Mouse (Mus musculus): ENCODE measurements around the gene Dmbx1.
A peak's percentile ranks its signal among the peaks of the same experiment; 100 is the strongest.

Dmbx1 gene

DNA sequence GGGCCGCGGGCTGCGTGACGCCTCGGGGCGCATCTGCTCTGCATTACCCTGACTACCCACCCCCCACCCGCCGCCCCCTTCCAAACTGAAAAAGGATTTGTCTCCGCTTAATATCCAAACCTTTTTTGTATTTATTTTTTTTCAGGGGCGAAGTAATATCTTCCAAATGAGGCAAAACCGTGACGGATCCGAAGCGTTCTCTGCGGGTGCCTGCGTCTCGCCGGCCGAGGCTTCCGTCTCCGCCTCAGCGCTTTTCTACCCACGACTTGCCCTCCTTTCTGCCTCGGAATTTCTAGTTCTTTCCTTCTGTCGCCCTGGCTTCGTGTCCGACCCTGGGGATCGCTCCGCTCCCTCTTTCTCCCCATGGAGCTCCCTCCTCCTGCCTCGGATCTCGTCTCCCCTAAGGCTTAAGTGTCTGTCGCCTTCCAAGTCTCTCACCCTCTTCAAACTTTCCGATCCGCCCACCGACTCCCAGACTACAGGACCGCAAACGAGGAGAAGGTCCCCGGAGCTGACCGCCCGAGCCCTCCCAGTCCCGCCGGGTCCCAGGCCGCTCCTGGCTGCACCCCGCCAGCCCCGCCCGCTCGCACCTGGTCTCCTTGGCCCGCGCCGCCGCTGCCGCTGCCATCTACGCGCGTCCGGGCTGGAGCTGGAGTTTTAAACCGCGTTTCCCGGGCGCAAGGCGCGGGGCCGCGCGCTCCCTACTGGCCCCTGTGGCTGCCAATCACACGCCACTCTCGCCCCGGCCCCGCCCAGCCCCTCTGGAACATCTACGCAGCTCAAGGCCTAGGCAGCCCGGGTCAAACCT lies at the start of gene Dmbx1:
Gene Dmbx1 (minus strand): TSS at position 632 of the 808 bp plus-strand sequence.
- peak; percentile 48 for DNase-seq

DNA sequence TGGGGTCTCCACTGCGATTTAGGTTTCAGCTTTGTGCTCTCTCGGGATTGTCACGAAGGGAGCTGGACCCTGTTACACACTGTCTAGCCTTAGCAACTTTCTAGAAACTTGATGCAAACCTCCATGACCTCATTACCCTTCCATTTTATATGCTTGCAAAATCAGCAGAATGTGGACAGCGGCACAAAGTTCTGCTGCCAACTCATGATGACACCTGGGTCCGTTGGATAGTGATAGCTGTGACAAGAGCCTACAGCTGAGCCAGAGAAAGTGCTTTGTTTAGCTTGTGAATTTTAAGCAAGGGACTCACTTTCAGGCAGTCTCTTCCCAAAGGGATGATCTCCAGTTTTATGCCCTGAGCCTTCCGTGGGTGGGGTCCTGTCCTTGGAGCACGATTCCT lies 49.7 kb upstream of the Dmbx1 start:
- DNase-seq: no peak

DNA sequence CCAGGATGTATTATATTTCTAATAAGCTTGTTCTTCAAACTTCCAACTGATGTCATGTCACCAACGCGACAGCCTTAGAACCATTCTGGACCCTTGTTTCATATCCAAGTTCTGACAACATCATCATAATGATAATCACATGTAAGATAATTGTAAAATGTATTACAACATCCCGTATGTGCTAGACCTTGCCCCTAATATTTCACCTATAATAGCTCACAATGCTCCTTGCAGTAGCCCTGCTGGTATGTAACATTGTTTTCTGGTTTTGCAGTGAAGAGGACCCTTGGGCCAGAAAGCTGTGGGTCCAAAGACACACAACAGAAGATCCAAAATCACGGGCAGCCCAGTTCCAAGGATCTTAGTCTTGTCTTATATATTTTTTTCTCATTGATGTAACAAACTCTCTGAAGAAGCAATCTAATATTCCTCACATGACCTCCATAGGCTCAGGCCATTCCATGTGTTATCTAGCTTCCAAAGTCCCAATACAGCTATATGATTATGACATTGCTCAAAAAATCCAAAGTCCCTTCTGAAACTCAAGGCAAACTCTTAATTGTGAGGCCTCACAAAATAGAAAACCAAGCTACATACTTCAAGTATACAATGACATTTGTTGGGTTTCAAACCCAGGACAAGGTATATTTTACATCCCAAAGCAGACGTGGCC lies 48.3 kb upstream of the Dmbx1 start:
- no peak for DNase-seq

DNA sequence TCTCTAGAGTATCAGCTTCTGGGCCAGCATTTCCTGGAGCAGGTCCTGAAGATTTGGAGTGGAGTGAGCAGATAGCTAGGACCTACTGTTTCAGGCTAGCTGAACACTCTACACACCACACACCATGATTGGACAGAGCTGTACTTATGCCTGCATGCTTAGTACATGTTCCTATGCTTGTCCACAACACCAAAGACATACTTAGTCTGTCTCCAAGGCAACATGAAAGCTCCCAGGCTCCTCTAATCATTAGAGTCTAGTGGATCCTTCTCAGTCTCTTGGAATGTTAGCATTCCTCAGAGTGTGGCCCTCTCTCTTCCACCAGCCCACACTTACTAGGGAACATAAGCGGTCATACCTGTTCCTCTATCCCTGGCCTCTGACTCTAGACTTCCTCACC lies 47.7 kb upstream of the Dmbx1 start:
- DNase-seq: no peak

DNA sequence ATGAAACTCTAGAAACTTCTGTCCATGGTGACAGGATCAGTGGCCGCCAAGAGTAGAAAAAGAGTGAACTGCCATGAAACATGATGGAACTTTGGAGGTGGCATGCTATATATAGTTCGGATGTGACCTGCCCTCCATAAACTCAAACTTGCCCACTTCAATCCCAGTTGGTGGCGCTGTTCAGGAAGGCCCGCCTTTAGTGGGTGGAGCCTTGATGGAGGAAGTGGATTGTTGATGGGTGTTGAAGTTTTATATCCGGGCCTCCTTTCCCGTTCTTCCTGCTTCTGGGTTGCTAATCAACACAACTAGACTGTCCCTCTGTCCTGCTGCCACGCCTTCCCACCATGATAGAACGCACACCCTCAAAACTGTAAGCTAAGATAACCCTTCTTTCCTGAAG lies 45.2 kb upstream of the Dmbx1 start:
- DNase-seq: peak; percentile 33

GRCm38 (mm10) chr4:115984111-115984510 lies 44.4 kb upstream of the Dmbx1 start:
- peak; percentile 93 for DNase-seq

GRCm38 (mm10) chr4:115980676-115981075 lies 41.0 kb upstream of the Dmbx1 start:
- peak; percentile 83 for DNase-seq

DNA sequence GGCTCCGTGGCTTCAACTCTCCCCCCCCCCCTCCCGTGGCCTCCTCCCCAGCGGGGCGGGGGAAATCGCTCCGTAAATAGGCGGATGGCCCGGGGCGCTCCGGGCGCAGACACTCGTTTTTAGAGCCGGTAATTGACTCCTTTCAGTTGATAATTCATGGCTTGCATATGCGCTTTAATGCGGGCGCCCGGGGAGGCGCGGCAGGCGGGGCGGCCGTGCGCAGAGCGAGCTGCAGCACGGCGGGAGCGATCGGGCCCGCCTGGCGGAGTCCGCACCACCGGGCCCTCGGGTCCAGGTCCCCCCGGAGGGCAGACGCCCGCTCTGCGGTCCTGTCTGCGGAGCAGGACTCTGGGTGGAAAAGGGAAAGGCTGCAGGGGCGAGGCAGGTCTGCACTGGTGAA lies 39.7 kb upstream of the Dmbx1 start:
- no peak for DNase-seq

DNA sequence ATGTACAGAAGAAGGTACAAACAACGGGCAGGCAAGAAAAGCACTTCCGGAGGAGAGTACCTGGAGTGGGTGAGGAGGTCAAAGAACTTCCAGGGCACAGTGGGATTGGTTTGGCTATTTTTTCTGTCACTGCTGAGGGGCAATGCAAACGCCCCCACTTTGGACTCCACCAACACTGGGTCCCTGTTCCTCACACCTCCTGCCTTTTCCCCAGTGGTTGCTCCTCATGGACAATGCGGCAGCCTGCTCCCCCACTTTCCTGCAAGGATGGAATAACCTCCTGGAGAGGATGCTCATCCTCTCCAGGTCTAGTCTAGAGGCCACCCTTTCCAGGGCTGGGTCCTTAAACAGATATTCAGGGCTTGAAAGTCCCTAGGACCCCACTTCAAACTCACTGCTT lies 39.2 kb upstream of the Dmbx1 start:
- no peak for DNase-seq

GRCm38 (mm10) chr4:115972543-115972942 lies 32.8 kb upstream of the Dmbx1 start:
- no peak for DNase-seq

DNA sequence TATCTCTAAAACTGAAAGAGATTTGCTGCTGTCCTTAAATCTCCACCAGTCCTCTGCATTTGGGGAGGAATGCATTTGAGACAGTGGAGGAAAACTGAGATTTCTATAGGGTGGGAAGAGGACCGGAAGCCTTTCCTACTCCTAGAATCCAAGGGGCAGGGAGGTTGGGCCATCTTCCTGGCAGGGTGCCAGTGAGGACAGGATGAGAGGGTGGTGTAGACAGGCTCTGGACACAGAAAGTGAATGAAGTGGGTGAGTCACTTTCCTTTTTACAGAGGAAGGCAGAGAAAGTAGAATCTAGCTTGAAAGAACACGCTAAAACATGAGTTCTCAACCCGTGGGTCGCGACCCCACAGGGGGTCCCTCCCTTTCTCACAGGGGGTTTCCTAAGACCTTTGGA lies 24.7 kb upstream of the Dmbx1 start:
- peak; percentile 60 for DNase-seq

DNA sequence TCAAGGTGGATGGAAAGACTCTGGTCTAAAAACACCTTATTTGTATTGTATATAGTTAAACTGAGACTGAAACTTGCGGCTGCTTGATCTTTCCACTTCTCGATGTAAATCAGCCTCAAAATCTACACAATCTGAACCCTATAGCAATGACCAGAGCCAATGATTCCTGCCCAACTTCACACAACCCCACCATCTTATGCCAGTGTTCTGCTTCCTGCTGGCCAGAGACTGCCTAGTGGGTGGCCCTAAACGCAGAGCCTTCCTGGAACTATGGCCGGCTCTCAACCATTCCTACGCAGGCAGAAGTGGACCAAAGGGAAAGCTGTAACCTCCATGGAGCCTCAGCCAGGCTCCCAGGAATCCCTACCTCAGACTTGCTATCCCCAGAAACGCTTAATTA lies 24.0 kb upstream of the Dmbx1 start:
- DNase-seq: no peak

DNA sequence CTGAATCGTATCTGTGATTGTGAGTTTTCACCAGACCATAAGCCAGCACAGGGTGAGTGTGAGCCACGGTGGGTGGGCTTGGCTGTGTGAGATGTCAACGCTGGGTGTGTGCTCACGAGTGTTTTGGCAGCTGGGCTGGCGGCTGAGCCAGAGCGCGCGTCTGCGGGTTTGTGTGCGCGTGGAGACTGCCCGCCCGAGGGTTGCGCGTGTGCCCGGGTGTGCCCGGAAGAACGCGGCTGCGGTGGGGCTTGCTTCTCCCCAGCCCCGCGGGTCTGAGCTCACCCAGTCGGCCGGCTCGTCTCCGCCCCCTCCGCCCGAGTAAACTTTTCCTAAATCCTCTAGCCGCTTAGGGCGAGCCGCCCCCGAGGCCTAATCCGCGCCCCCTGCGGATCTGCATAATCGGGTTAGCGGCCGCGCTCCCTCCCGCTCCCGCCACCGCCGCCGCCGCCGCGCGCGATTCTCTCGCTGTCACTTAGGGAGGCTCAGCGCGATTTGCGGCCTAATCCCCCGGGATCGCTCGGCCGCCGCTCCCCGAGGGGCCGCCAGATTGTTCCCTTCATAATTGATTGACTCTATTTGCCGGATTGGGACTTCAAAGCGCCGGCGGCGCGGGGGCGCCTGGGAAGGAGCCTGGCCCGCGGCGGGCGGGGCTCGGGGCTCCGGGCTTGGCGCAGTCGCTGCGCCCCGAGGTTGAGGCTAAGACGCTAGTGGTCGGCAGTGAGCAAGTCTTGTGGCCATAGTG lies 23.1 kb upstream of the Dmbx1 start:
- DNase-seq: peak; percentile 69

DNA sequence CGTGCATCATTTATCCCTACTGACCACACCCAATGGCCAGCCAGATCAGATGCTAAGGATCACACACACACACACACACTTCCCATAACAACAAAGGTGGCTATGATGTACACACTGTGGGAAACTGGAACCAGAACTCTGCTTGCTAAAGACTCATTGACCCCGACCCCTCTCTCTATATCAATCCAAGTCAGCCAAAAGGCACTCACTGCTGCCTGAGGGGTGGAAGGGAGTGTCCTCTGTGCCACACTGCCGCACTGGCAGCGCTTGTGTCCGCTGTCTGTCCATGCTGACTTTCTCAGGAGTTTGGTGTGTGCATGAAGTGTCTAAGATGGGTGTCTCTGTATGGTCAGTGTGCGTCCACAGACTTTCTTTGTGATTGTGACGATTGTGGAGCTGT lies 22.3 kb upstream of the Dmbx1 start:
- DNase-seq: no peak

DNA sequence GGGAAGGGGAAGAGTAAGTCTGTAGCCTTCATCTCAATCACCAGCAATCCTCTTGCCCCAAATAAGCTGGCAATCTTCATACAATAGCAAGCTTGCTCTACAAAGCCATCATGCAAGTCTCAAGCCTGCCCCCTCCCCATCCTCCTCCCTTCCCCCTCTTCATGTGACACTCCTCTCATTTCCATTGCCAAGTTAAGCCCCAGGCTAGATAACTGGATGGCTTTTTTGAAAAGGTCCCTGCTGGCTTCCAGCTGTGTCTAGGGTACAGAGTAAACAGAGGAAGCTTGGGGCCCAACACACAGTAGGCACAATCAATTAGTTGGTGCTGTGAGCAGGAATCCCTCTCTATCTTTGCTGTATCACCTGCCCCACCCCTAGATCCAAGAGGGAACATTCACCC lies 19.8 kb upstream of the Dmbx1 start:
- DNase-seq: no peak

GRCm38 (mm10) chr4:115955494-115955775 lies 15.7 kb upstream of the Dmbx1 start:
- DNase-seq: no peak

- no peak for DNase-seq
Observed at GRCm38 (mm10) chr4:115954656-115955493, 15.1 kb upstream of the Dmbx1 start.

DNA sequence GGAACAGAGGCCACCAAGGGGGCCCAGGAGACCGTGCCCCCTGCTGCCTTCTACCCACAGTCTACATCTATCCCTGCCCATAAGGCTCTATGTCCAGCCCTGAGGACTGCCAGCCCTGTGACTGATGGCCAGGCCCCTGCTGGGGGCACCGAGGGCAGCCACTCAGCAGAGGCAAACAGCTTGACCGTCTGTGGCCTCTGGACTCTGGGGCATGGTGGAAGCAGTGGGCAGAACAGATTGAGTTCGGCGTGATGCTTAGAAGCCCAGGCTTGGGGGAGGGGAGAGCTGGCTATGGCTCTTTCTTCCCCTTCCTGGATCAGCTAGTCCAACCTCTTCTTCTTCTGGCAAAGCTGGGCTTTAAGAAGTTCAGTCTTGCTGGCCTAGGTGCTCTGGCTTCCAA lies 13.8 kb upstream of the Dmbx1 start:
- DNase-seq: peak; percentile 24

- DNase-seq: peak; percentile 69
Observed at GRCm38 (mm10) chr4:115952758-115953157, 13.0 kb upstream of the Dmbx1 start.

GRCm38 (mm10) chr4:115943669-115944314 lies 4.1 kb upstream of the Dmbx1 start:
- no peak for DNase-seq

- no peak for DNase-seq
Observed at GRCm38 (mm10) chr4:115941242-115941820, 1.6 kb upstream of the Dmbx1 start.

GRCm38 (mm10) chr4:115940681-115941080 lies 955 bp upstream of the Dmbx1 start:
- no peak for DNase-seq
